Mouse (Mus musculus) embryonic facial prominence, embryonic 15.5 days (tissue): ENCODE measurements around the gene Samd3. TPM values are rescaled to one million over a fixed set of nuclear protein-coding genes. Genes with fewer than 3 reads are reported as not detected.

Source experiments
- ATAC-seq: fragments of 200-750 bp; cut with Nextera tagmentation; 2 replicates; pipeline ENCODE4 v1.8.0; 2017; ENCODE audit warnings: low read depth, moderate TSS enrichment; ENCODE audit not compliant: insufficient number of reproducible peaks, low FRiP score, low TSS enrichment
- H3K27ac ChIP-seq: fragments of 300-500 bp; sonication (generic); replicated peaks from 2 replicates; pipeline ENCODE4 v1.5.1; 2015; ENCODE audit warnings: mild to moderate bottlenecking, inconsistent platforms
- H3K27me3 ChIP-seq: fragments of 300-500 bp; sonication (generic); 2 replicates; pipeline ENCODE4 v1.6.1; 2015; ENCODE audit warnings: inconsistent platforms
- H3K36me3 ChIP-seq: fragments of 300-500 bp; sonication (generic); 2 replicates; pipeline ENCODE4 v1.6.1; 2015; ENCODE audit warnings: mild to moderate bottlenecking, inconsistent platforms
- H3K4me1 ChIP-seq: fragments of 300-500 bp; sonication (generic); 2 replicates; pipeline ENCODE4 v1.6.1; 2015; ENCODE audit warnings: inconsistent platforms
- H3K4me2 ChIP-seq: fragments of 300-500 bp; sonication (generic); replicated peaks from 2 replicates; pipeline ENCODE4 v1.6.1; 2015; ENCODE audit warnings: mild to moderate bottlenecking, inconsistent platforms
- H3K4me3 ChIP-seq: fragments of 300-500 bp; sonication (generic); replicated peaks from 2 replicates; pipeline ENCODE4 v1.5.1; 2015; ENCODE audit warnings: mild to moderate bottlenecking, inconsistent platforms
- H3K9ac ChIP-seq: fragments of 300-500 bp; sonication (generic); 2 replicates; pipeline ENCODE4 v1.6.1; 2015; ENCODE audit warnings: inconsistent platforms
- H3K9me3 ChIP-seq: fragments of 300-500 bp; sonication (generic); replicated peaks from 2 replicates; pipeline ENCODE4 v1.6.1; 2016; ENCODE audit warnings: inconsistent platforms
- WGBS: fragments of 180-500 bp; shearing (Covaris S2); methylation state at CpG from one replicate; pipeline ENCODE4 v1.1.7; 2015; 5-methylcytosine and 5-hydroxymethylcytosine counted together
- polyA plus RNA-seq: library from polyadenylated mRNA; unstranded; fragments of >200 nt; fragmentation: Nextera tagmentation; extraction: Ambion mirVana; gene quantifications from 2 replicates; pipeline ENCODE4 v1.2.1, GENCODE M21; 2015

Gene Samd3
- 0.14 and 0.28 TPM in 2 replicates for polyA plus RNA-seq

GRCm38 (mm10) chr10:26229488-26229887 is at the start of gene Samd3:
Samd3 (plus strand) TSS chr10:26229707.
- no peak within 1 kb of the TSS for H3K4me3 ChIP-seq
- no peaks in the 10 kb centered on the region for H3K9me3 ChIP-seq
- no peaks in the 10 kb centered on the region for H3K27me3 ChIP-seq
- H3K27ac ChIP-seq, result no peak within 1 kb of the TSS
- WGBS, result 76% methylated on average over 4 of the region's 4 CpGs
- no peak within 1 kb of the TSS for H3K4me2 ChIP-seq
- H3K36me3 ChIP-seq, result no peaks in the 10 kb centered on the region
- no peaks in the 10 kb centered on the region for H3K4me1 ChIP-seq
- no peak within 1 kb of the TSS for H3K9ac ChIP-seq
- no peak for ATAC-seq

GRCm38 (mm10) chr10:26185289-26185688 is 44.2 kb upstream of the Samd3 start:
- no peak overlapping the region for H3K27ac ChIP-seq
- H3K4me3 ChIP-seq, result no peak overlapping the region
- no peak overlapping the region for H3K9ac ChIP-seq
- H3K36me3 ChIP-seq, result no peaks in the 10 kb centered on the region
- ATAC-seq, result no peak
- no peaks in the 10 kb centered on the region for H3K4me1 ChIP-seq
- no peaks in the 10 kb centered on the region for H3K27me3 ChIP-seq
- H3K4me2 ChIP-seq, result no peak overlapping the region
- WGBS, result 38% methylated on average over 5 of the region's 5 CpGs
- no peaks in the 10 kb centered on the region for H3K9me3 ChIP-seq

GRCm38 (mm10) chr10:26190811-26191210 is 38.7 kb upstream of the Samd3 start:
- Histone ChIP-seq H3K9ac (no peak overlapping the region), H3K4me1 (no peaks in the 10 kb centered on the region), H3K36me3 (no peaks in the 10 kb centered on the region), H3K9me3 (no peaks in the 10 kb centered on the region), H3K27ac (no peak overlapping the region), H3K27me3 (no peaks in the 10 kb centered on the region), H3K4me2 (no peak overlapping the region), H3K4me3 (no peak overlapping the region)
- no peak for ATAC-seq

GRCm38 (mm10) chr10:26194892-26195291 is 34.6 kb upstream of the Samd3 start:
- no peaks in the 10 kb centered on the region for H3K36me3 ChIP-seq
- ATAC-seq, result no peak
- H3K27me3 ChIP-seq, result no peaks in the 10 kb centered on the region
- no peaks in the 10 kb centered on the region for H3K4me1 ChIP-seq
- WGBS, result 76% methylated on average over 1 of the region's 1 CpGs
- no peak overlapping the region for H3K9ac ChIP-seq
- H3K4me2 ChIP-seq, result no peak overlapping the region
- no peak overlapping the region for H3K4me3 ChIP-seq
- H3K9me3 ChIP-seq, result no peaks in the 10 kb centered on the region
- no peak overlapping the region for H3K27ac ChIP-seq

GRCm38 (mm10) chr10:26202708-26203368 is 26.7 kb upstream of the Samd3 start:
- Histone ChIP-seq H3K9ac (no peak overlapping the region), H3K4me2 (no peak overlapping the region), H3K36me3 (no peaks in the 10 kb centered on the region), H3K27ac (no peak overlapping the region), H3K4me3 (no peak overlapping the region), H3K27me3 (no peaks in the 10 kb centered on the region), H3K9me3 (no peaks in the 10 kb centered on the region), H3K4me1 (no peaks in the 10 kb centered on the region)
- no peak for ATAC-seq
- 88% methylated on average over 9 of the region's 9 CpGs for WGBS

- Histone ChIP-seq H3K27ac (no peak overlapping the region), H3K36me3 (no peaks in the 10 kb centered on the region), H3K27me3 (no peaks in the 10 kb centered on the region), H3K4me1 (no peaks in the 10 kb centered on the region), H3K4me3 (no peak overlapping the region), H3K9me3 (no peaks in the 10 kb centered on the region), H3K4me2 (no peak overlapping the region), H3K9ac (no peak overlapping the region)
- no peak for ATAC-seq
- 79% methylated on average over 4 of the region's 4 CpGs for WGBS
Measured at GRCm38 (mm10) chr10:26220729-26221128, 8.8 kb upstream of the Samd3 start.

GRCm38 (mm10) chr10:26226241-26226640 is 3.3 kb upstream of the Samd3 start:
- no peak for ATAC-seq
- H3K4me2 ChIP-seq, result no peak overlapping the region
- H3K27ac ChIP-seq, result no peak overlapping the region
- no peaks in the 10 kb centered on the region for H3K27me3 ChIP-seq
- 71% methylated on average over 5 of the region's 5 CpGs for WGBS
- no peak overlapping the region for H3K9ac ChIP-seq
- no peaks in the 10 kb centered on the region for H3K4me1 ChIP-seq
- H3K36me3 ChIP-seq, result no peaks in the 10 kb centered on the region
- H3K9me3 ChIP-seq, result no peaks in the 10 kb centered on the region
- no peak overlapping the region for H3K4me3 ChIP-seq

GRCm38 (mm10) chr10:26226734-26227133 is 2.8 kb upstream of the Samd3 start:
- 49% methylated on average over 2 of the region's 2 CpGs for WGBS
- ATAC-seq, result no peak
- H3K4me3 ChIP-seq, result no peak overlapping the region
- no peak overlapping the region for H3K4me2 ChIP-seq
- no peaks in the 10 kb centered on the region for H3K36me3 ChIP-seq
- no peak overlapping the region for H3K27ac ChIP-seq
- H3K4me1 ChIP-seq, result no peaks in the 10 kb centered on the region
- H3K9ac ChIP-seq, result no peak overlapping the region
- H3K9me3 ChIP-seq, result no peaks in the 10 kb centered on the region
- H3K27me3 ChIP-seq, result no peaks in the 10 kb centered on the region

GRCm38 (mm10) chr10:26228187-26228586 is 1.3 kb upstream of the Samd3 start:
- H3K9ac ChIP-seq, result no peak overlapping the region
- no peak overlapping the region for H3K27ac ChIP-seq
- H3K9me3 ChIP-seq, result no peaks in the 10 kb centered on the region
- no peaks in the 10 kb centered on the region for H3K36me3 ChIP-seq
- H3K27me3 ChIP-seq, result no peaks in the 10 kb centered on the region
- H3K4me1 ChIP-seq, result no peaks in the 10 kb centered on the region
- H3K4me3 ChIP-seq, result no peak overlapping the region
- no peak overlapping the region for H3K4me2 ChIP-seq
- ATAC-seq, result no peak

- 85% methylated on average over 3 of the region's 3 CpGs for WGBS
- H3K9me3 ChIP-seq, result no peaks in the 10 kb centered on the region
- no peak overlapping the region for H3K4me3 ChIP-seq
- H3K27me3 ChIP-seq, result no peaks in the 10 kb centered on the region
- H3K4me2 ChIP-seq, result no peak overlapping the region
- no peak overlapping the region for H3K9ac ChIP-seq
- no peak overlapping the region for H3K27ac ChIP-seq
- no peaks in the 10 kb centered on the region for H3K4me1 ChIP-seq
- no peak for ATAC-seq
- H3K36me3 ChIP-seq, result no peaks in the 10 kb centered on the region
Measured at GRCm38 (mm10) chr10:26232071-26232653, 2.7 kb downstream of the Samd3 start.

- Histone ChIP-seq H3K4me1 (no peaks in the 10 kb centered on the region), H3K4me3 (no peak overlapping the region), H3K27ac (no peak overlapping the region), H3K36me3 (no peaks in the 10 kb centered on the region), H3K9me3 (no peaks in the 10 kb centered on the region), H3K27me3 (no peaks in the 10 kb centered on the region), H3K4me2 (no peak overlapping the region), H3K9ac (no peak overlapping the region)
- WGBS, result 34% methylated on average over 4 of the region's 4 CpGs
- no peak for ATAC-seq
Measured at GRCm38 (mm10) chr10:26238559-26238958, 9.1 kb downstream of the Samd3 start.

- Histone ChIP-seq H3K27me3 (no peaks in the 10 kb centered on the region), H3K36me3 (no peaks in the 10 kb centered on the region), H3K4me2 (no peak overlapping the region), H3K4me3 (no peak overlapping the region), H3K9ac (no peak overlapping the region), H3K9me3 (no peaks in the 10 kb centered on the region), H3K4me1 (no peaks in the 10 kb centered on the region), H3K27ac (no peak overlapping the region)
- WGBS, result 54% methylated on average over 1 of the region's 1 CpGs
- no peak for ATAC-seq
Measured at GRCm38 (mm10) chr10:26239090-26239489, 9.6 kb downstream of the Samd3 start.
